16 mouse cellular contexts compared by ENCODE assay signal in the genomic region with DNA sequence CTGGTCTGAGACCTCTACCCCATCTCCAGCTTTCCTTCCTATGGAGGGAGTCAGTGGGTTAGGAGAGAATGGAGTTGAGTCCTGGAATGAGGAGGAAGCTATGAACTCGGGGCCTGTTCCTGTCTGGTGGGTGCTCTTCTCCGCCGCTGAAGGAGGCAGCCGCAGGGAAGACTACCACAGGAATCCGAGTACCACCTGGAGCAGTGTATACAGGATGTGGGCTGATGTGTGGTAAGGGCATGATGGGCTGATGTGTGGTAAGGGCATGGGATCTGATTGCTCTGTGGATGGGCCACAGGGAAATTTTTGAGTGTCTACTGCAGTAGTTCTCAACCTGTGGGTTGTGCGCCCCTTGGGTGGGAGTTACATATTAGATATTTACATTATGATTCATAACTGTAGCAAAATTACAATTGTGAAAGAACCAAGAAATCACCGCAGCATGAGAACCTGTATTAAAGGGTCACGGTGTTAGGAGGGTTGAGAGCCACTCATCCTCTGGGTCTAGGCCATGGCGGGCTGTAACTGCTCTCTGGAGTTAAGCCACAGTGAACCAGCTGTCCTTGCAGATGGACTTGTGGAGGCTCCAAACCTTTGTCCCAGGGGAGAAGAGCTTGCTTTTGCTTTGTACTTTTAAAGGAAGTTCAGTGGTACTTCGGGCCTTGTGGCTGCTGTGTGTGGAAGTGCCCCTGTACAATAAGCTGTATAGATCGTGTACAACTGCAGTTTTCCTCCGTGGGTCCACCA. TPM values are rescaled to one million over a fixed set of nuclear protein-coding genes. Genes with fewer than 3 reads are reported as not detected.
DNase-seq lines count a peak whose midpoint lies in the region; ATAC-seq lines count a peak whose summit lies in the region.
"Had no signal": no experiment of that assay in that cellular context is flagged by ENCODE, and none has a peak within 500 bp of the region (broad histone marks: within the 10 kb centered on the region; RNA-seq: fewer than 3 reads in every experiment).

No protein-coding gene starts in this region.

- H3K9me3 ChIP-seq in lung, embryonic 16.5 days (ENCODE audit: control insufficient read depth, low read length): no peaks in the 10 kb centered on the region
- no peaks in the 10 kb centered on the region for H3K9me3 ChIP-seq in intestine, embryonic 16.5 days (ENCODE audit: control insufficient read depth, low read length)
- H3K9me3 ChIP-seq: heart, embryonic 10.5 days; limb, embryonic 13.5 days; megakaryocyte, embryonic 14.5 days had no signal

- no peak overlapping the region for H3K4me2 ChIP-seq in lung, embryonic 16.5 days (ENCODE audit: low read depth, low read length)
- no peak overlapping the region for H3K4me2 ChIP-seq in intestine, embryonic 16.5 days (ENCODE audit: low read depth, low read length)
- H3K4me2 ChIP-seq: limb, embryonic 13.5 days had no signal

- DNase-seq in gastrocnemius, adult 18-20 months (ENCODE audit: low spot score): peak; percentile 49
- no peak for DNase-seq in gastrocnemius, postnatal 36 days
- DNase-seq in lung, adult 18-20 months: no peak
- peak; percentile 60 for DNase-seq in thymus, postnatal 14 days
- DNase-seq in ovary, postnatal 36 days (ENCODE audit: low spot score): no peak
- DNase-seq: adrenal gland, postnatal 25 days; cerebellum, adult 11-12 months; right cerebral cortex, adult 18-20 months had no signal

- H3K27me3 ChIP-seq in lung, embryonic 16.5 days (ENCODE audit: control insufficient read depth, insufficient read depth, low read depth, low read length): no peaks in the 10 kb centered on the region
- H3K27me3 ChIP-seq in intestine, embryonic 16.5 days (replicated peaks; ENCODE audit: control insufficient read depth, insufficient read depth, low read length): no peaks in the 10 kb centered on the region
- H3K27me3 ChIP-seq: limb, embryonic 13.5 days; Patski had no signal

- ATAC-seq in lung, embryonic 16.5 days (ENCODE audit: low read depth): no peak
- peak; percentile 68 for ATAC-seq in granulocyte monocyte progenitor cell, adult 5-6 weeks (replicated peaks; ENCODE audit: poor library complexity, severe bottlenecking)
- ATAC-seq in intestine, embryonic 16.5 days: no peak
- ATAC-seq: forebrain, embryonic 14.5 days; Patski had no signal

- peak overlapping the region; percentile 70; the same call in 1 of the 2 replicates for H3K27ac ChIP-seq in lung, embryonic 16.5 days (ENCODE audit: low read length)
- H3K27ac ChIP-seq in intestine, embryonic 16.5 days (ENCODE audit: low read length): no peak overlapping the region
- H3K27ac ChIP-seq: heart, embryonic 10.5 days had no signal

- intact Hi-C loops in gastrocnemius, postnatal 36 days (cut with DNase I): no loop called here

- H3K36me3 ChIP-seq in lung, embryonic 16.5 days (ENCODE audit: control insufficient read depth, insufficient read depth, low read length): peaks cover 16% of the 10 kb centered on the region
- H3K36me3 ChIP-seq in intestine, embryonic 16.5 days (ENCODE audit: control insufficient read depth, insufficient read depth, low read length): peaks cover 14% of the 10 kb centered on the region

- no peak overlapping the region for H3K4me3 ChIP-seq in lung, embryonic 16.5 days (ENCODE audit: low read length)
- no peak overlapping the region for H3K4me3 ChIP-seq in intestine, embryonic 16.5 days (ENCODE audit: low read length)
- H3K4me3 ChIP-seq: heart, embryonic 10.5 days; limb, embryonic 13.5 days; megakaryocyte, embryonic 14.5 days had no signal

- peaks cover 42% of the 10 kb centered on the region for H3K4me1 ChIP-seq in lung, embryonic 16.5 days (replicated peaks; ENCODE audit: control insufficient read depth, insufficient read depth, low read length)
- peaks cover 35% of the 10 kb centered on the region for H3K4me1 ChIP-seq in intestine, embryonic 16.5 days (ENCODE audit: control insufficient read depth, insufficient read depth, low read length)

- H3K9ac ChIP-seq in lung, embryonic 16.5 days (ENCODE audit: low read length): no peak overlapping the region; the same call in 1 of the 2 replicates
- no peak overlapping the region for H3K9ac ChIP-seq in intestine, embryonic 16.5 days (ENCODE audit: low read depth, low read length)
- H3K9ac ChIP-seq: limb, embryonic 13.5 days had no signal

- WGBS in lung, embryonic 16.5 days: 70% methylated on average over 12 of the region's 12 CpGs
- WGBS in intestine, embryonic 16.5 days: 88% methylated on average over 12 of the region's 12 CpGs

RNA-seq across cellular contexts. Expression of a gene that starts 16.0 kb away (rescaled TPM):
- total RNA-seq in gastrocnemius, adult 18-20 months (2021): 1 to 10 TPM; 2.2 to 3.1 TPM
- 1 to 10 TPM; 2.7 to 3.3 TPM for total RNA-seq in gastrocnemius, postnatal 36 days (2021)
- 166 and 170 TPM in 2 replicates for polyA plus RNA-seq in lung, embryonic 16.5 days (2015; fragmentation: Nextera tagmentation; extraction: Ambion mirVana)
- total RNA-seq in granulocyte monocyte progenitor cell, adult 5-6 weeks (2014; fragmentation: Nextera tagmentation): 0.36 and 0.45 TPM in 2 replicates
- 0.69 and 1.2 TPM in 2 replicates for total RNA-seq in granulocyte monocyte progenitor cell, adult 5-6 weeks (2017)
- polyA plus RNA-seq in intestine, embryonic 16.5 days (2015; fragmentation: Nextera tagmentation; extraction: Ambion mirVana): 102 and 109 TPM in 2 replicates

Comparison
In these comparisons a context has a peak if more than half of its experiments do, and no peak if none do; other contexts are left out.
1. DNase-seq: peak in gastrocnemius, adult 18-20 months (single experiment) and thymus, postnatal 14 days (single experiment); none in gastrocnemius, postnatal 36 days (0 of 2), lung, adult 18-20 months (0 of 2) and ovary, postnatal 36 days (single experiment).